Mouse (Mus musculus) forebrain, embryonic 11.5 days (tissue): ENCODE measurements at regions not wholly inside any gene's neighbourhood (a gene's known extent, or its start where the extent isn't known, plus 50 kb on each side); places are given as distances from the start of the nearest gene placed in this dataset.

ENCODE experiments used
- ATAC-seq: fragments of 200-750 bp; cut with Nextera tagmentation; replicated peaks from 2 replicates; pipeline ENCODE4 v1.8.0; 2017; ENCODE audit warnings: moderate TSS enrichment; ENCODE audit not compliant: low FRiP score
- DNase-seq: peaks from one replicate; pipeline ENCODE4 v3.0.0-alpha.2; 2017; ENCODE audit warnings: low spot score
- H3K27ac ChIP-seq: fragments of 300-500 bp; sonication (generic); 2 replicates; pipeline ENCODE4 v1.5.1; 2014; ENCODE audit warnings: low read depth, low read length
- H3K27me3 ChIP-seq: fragments of 300-500 bp; sonication (generic); 2 replicates; pipeline ENCODE4 v1.6.1; 2014; ENCODE audit warnings: mild to moderate bottlenecking, low read length, mixed read lengths; ENCODE audit not compliant: control insufficient read depth, insufficient read depth
- H3K36me3 ChIP-seq: fragments of 300-500 bp; sonication (generic); 2 replicates; pipeline ENCODE4 v1.6.1; 2014; ENCODE audit warnings: mild to moderate bottlenecking, low read length, moderate library complexity, mixed read lengths; ENCODE audit not compliant: control insufficient read depth, insufficient read depth
- H3K4me1 ChIP-seq: fragments of 300-500 bp; sonication (generic); replicated peaks from 2 replicates; pipeline ENCODE4 v1.6.1; 2014; ENCODE audit warnings: low read length, mixed read lengths; ENCODE audit not compliant: control insufficient read depth, insufficient read depth
- H3K4me2 ChIP-seq: fragments of 300-500 bp; sonication (generic); 2 replicates; pipeline ENCODE4 v1.6.1; 2014; ENCODE audit warnings: low read depth, mild to moderate bottlenecking, low read length, moderate library complexity, mixed read lengths; ENCODE audit not compliant: severe bottlenecking
- H3K4me3 ChIP-seq: fragments of 300-500 bp; sonication (generic); 2 replicates; pipeline ENCODE4 v1.5.1; 2014; ENCODE audit warnings: low read depth, low read length
- H3K9ac ChIP-seq: fragments of 300-500 bp; sonication (generic); 2 replicates; pipeline ENCODE4 v1.6.1; 2014; ENCODE audit warnings: low read length
- H3K9me3 ChIP-seq: fragments of 300-500 bp; sonication (generic); 2 replicates; pipeline ENCODE4 v1.6.1; 2016; ENCODE audit warnings: low read length, mixed read lengths; ENCODE audit not compliant: control insufficient read depth
- WGBS: fragments of 180-500 bp; shearing (Covaris S2); extraction: QIAGEN DNeasy Blood & Tissue Kit; methylation state at CpG from one replicate; pipeline ENCODE4 v1.1.7; 2014; 5-methylcytosine and 5-hydroxymethylcytosine counted together

DNA sequence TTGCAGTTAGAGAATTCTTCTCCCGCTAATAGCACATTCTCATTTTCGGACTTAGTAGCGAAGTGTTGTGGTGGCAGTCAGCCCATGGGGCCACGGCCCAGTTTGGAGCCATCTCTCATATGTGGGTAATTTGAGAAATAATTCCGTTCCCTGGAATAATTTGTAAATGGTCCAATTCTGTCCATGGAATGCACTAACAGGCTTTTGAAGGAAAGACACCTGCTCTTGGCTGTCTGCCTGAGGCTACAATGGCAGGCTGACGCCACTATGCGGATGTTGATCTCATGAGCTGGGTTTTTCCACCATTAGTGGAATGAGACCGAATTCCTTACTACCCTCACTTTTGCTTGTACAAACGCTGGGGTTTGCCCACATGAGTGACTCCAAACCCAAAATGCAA is 2081.6 kb downstream of the 4930444P10Rik start:
- ATAC-seq = no peak
- no peak overlapping the region for H3K4me3 ChIP-seq
- H3K27ac ChIP-seq = no peak overlapping the region
- H3K4me1 ChIP-seq = no peaks in the 10 kb centered on the region
- no peaks in the 10 kb centered on the region for H3K27me3 ChIP-seq
- 91% methylated on average over 9 of the region's 9 CpGs for WGBS
- no peaks in the 10 kb centered on the region for H3K9me3 ChIP-seq
- no peak overlapping the region for H3K9ac ChIP-seq
- no peak overlapping the region for H3K4me2 ChIP-seq
- no peaks in the 10 kb centered on the region for H3K36me3 ChIP-seq
- no peak for DNase-seq

DNA sequence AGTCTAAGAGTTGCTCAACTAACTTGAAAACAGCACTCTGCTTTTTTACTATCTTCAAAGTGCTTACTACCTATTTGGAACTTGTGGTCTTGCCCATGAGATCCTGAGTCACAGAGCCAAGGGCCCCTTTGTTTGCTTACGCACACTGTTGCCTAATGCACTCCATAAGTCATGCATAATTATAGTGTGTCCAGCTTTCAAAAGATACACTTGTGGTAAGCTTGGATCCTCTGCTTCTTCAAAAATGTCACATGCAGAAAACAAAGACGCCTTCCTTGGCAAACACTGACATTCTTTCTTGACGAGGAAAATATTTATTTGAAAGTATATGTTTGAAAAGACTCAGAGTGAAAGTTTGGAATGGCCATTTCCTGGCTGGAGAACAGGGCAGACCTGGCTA is 2082.3 kb downstream of the 4930444P10Rik start:
- Histone ChIP-seq H3K9ac (no peak overlapping the region), H3K4me1 (no peaks in the 10 kb centered on the region), H3K4me3 (no peak overlapping the region), H3K36me3 (no peaks in the 10 kb centered on the region), H3K4me2 (no peak overlapping the region), H3K27ac (no peak overlapping the region), H3K9me3 (no peaks in the 10 kb centered on the region), H3K27me3 (no peaks in the 10 kb centered on the region)
- 84% methylated on average over 3 of the region's 3 CpGs for WGBS
- DNase-seq (no peak), ATAC-seq (no peak)

DNA sequence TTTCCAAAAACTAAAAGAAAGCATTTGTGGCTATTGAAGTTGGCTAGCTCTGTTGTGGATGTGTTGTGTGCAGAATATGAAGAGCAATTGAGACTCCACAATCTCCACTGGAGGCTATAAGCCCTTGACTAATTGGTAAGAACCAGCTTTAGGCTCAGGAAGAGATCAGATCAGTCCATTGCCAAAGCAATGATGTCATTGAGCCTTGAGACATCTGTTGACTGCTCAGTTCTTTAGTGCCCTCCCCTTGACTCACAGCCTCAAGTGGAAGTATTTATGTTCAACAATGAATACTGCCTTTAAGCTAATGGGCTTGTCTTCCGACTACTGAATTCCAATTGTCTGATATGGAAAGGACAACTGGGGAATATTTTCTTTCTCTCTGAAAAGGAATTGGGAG is 2090.6 kb downstream of the 4930444P10Rik start:
- Histone ChIP-seq H3K4me1 (no peaks in the 10 kb centered on the region), H3K27ac (no peak overlapping the region), H3K36me3 (no peaks in the 10 kb centered on the region), H3K9me3 (no peaks in the 10 kb centered on the region), H3K9ac (no peak overlapping the region), H3K4me2 (no peak overlapping the region), H3K27me3 (no peaks in the 10 kb centered on the region), H3K4me3 (no peak overlapping the region)
- DNase-seq = no peak
- 64% methylated on average over 1 of the region's 1 CpGs for WGBS
- ATAC-seq = no peak

DNA sequence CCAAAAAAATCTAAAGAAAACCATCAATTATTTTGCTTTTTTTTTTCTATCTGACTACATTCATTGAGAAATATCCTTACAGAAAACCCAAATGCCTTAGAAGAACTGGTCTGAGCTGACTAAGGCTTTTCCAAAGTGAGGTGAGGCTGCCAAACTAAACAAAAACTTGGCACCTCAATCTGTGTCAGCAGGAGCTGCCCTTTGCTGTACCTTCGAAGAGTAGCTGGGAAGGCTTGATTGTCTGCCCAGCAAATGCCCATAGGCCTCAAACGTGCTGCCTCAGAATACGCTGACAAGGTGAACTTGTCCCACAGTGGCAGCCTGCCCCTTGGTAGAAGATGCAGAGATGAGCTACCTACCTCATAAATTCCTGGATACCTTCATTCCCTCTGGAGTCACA is 2091.7 kb downstream of the 4930444P10Rik start:
- Histone ChIP-seq H3K9me3 (no peaks in the 10 kb centered on the region), H3K27me3 (no peaks in the 10 kb centered on the region), H3K4me3 (no peak overlapping the region), H3K4me2 (no peak overlapping the region), H3K4me1 (no peaks in the 10 kb centered on the region), H3K36me3 (no peaks in the 10 kb centered on the region), H3K9ac (no peak overlapping the region), H3K27ac (no peak overlapping the region)
- DNase-seq (no peak), ATAC-seq (no peak)
- WGBS = 67% methylated on average over 3 of the region's 3 CpGs

DNA sequence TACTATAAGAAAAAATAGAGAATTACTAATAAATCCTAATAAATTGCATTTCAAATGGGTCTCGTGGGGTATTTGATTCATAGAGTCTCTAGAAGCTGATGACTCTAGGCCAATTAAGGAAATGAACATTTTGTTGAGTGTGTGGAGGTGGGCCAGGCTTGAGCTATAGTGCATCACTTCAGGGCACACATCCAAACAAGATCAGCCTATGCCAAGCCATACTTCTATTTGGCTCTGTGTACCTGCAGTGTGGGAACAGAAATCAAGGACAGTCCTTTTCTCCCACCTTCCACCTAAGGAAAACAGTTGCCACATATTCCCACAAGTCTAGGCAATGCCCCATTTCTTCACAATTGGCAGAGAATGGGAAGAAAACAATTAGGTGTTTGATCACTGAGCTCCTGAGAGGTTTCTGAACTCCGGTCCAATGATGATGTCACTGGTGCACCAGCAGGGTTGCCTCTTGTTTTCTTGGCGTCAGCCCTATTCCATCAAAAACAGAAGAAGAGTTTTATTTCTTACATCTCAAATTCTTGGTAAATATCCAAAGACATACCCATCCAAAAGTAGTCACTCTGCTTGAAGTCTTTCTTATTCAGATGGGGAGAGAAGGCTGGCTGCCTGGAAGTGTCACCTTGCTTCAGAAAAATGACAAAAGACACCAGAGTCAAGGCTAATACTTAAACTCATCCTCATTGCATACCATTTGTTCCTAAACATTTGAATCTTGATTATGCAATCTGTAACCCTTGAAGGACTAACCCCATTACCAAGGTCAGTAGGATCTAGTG is 2092.3 kb downstream of the 4930444P10Rik start:
- Histone ChIP-seq H3K27me3 (no peaks in the 10 kb centered on the region), H3K4me1 (no peaks in the 10 kb centered on the region), H3K9ac (no peak overlapping the region), H3K36me3 (no peaks in the 10 kb centered on the region), H3K4me3 (no peak overlapping the region), H3K9me3 (no peaks in the 10 kb centered on the region), H3K4me2 (no peak overlapping the region), H3K27ac (no peak overlapping the region)
- DNase-seq (no peak), ATAC-seq (no peak)
- 78% methylated on average over 3 of the region's 3 CpGs for WGBS

DNA sequence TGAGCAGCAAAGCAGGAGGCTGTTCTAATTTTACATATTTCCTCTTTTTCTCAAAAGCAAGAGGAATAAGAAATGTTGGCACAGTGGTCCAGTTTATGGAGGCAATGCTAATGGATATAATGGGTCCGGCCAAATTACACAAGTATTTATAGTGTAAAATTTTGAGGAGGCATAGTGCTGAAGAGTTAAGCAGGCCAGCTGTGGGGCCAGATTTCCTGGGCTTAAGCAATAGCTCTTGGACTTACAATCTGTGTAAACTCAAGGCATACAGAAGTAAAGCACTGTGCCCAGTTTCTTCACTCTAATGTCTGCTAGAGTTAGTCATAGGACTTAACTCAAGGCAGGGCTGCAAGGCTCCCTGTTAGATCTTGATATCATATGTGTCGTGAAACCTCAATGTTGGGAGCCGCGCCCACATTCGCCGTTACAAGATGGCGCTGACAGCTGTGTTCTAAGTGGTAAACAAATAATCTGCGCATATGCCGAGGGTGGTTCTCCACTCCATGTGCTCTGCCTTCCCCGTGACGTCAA is 2094.9 kb downstream of the 4930444P10Rik start:
- Histone ChIP-seq H3K4me3 (no peak overlapping the region), H3K4me1 (no peaks in the 10 kb centered on the region), H3K9ac (no peak overlapping the region), H3K9me3 (no peaks in the 10 kb centered on the region), H3K27ac (no peak overlapping the region), H3K27me3 (no peaks in the 10 kb centered on the region), H3K4me2 (no peak overlapping the region), H3K36me3 (no peaks in the 10 kb centered on the region)
- no peak for ATAC-seq
- 94% methylated on average over 7 of the region's 11 CpGs for WGBS
- DNase-seq = no peak

DNA sequence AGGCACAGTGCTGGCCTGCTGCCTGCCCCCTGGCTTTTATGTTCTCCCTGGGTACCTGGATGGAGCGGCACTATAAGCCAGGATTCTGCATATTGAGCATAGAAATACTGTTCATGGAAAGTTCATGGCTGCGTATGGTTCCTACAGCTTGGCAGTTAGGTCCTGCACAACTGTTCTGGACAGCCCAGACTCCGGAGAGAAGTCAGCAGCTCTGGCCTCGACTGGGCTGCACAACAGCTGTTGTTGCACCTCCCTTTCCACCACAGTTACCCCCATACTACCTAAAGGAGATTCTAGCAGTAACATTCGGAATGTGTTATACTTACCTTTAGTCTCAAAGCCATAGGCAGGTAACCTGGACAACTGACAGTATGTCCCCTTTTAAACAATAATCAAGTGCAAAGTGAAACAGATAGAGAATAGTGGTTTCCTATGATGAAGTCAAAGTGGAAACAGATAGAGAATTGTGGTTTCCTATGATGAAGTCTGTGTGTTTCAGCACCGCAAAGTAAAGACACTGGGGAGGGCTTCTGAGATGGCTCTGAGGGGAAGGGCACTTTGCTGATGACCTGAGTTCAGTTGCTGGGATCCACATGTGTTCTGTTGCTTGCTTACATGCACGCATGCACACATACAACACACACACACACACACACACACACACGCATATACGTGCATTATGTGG is 2099.2 kb downstream of the 4930444P10Rik start:
- no peaks in the 10 kb centered on the region for H3K4me1 ChIP-seq
- DNase-seq (no peak), ATAC-seq (no peak)
- H3K36me3 ChIP-seq = no peaks in the 10 kb centered on the region
- H3K9me3 ChIP-seq = no peaks in the 10 kb centered on the region
- no peak overlapping the region for H3K4me2 ChIP-seq
- no peaks in the 10 kb centered on the region for H3K27me3 ChIP-seq
- H3K4me3 ChIP-seq = no peak overlapping the region
- WGBS = 94% methylated on average over 9 of the region's 9 CpGs
- no peak overlapping the region for H3K27ac ChIP-seq
- H3K9ac ChIP-seq = no peak overlapping the region

DNA sequence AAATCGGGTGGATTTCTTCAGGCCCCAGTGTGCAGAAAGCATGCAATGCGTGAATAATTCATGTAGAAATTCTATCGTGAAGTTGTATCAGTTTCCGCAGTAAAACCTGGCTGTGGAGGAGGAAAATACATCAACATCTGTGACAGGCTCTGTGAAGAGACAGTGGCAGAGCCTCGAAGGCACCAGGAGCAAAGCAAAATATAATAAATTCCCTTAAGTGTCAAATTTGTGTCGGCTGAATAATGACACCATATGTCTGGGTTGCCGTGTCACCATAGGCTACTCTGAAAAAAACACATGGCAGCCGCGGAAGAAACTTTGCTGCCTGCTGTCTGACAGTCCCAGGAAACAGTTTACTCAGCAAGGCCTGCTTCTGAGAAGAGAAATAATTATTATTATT is 2100.1 kb downstream of the 4930444P10Rik start:
- no peaks in the 10 kb centered on the region for H3K4me1 ChIP-seq
- H3K27me3 ChIP-seq = no peaks in the 10 kb centered on the region
- H3K4me2 ChIP-seq = no peak overlapping the region
- H3K27ac ChIP-seq = no peak overlapping the region
- WGBS = 75% methylated on average over 9 of the region's 9 CpGs
- H3K9me3 ChIP-seq = no peaks in the 10 kb centered on the region
- ATAC-seq (no peak), DNase-seq (no peak)
- H3K4me3 ChIP-seq = no peak overlapping the region
- no peak overlapping the region for H3K9ac ChIP-seq
- no peaks in the 10 kb centered on the region for H3K36me3 ChIP-seq
